Mouse (Mus musculus): ENCODE results near the gene Acox3.
"Not testable (repeated sequence)": the region's sequence is repeated elsewhere in the genome, so short reads cannot be mapped to it uniquely, and the experiment has no call there.

Gene Acox3

GRCm38 (mm10) chr5:35576409-35577020, 6.3 kb upstream of the Acox3 start:
- no peak for DNase-seq (ENCODE audit: low spot score)

GRCm38 (mm10) chr5:35578411-35578810, 4.4 kb upstream of the Acox3 start:
- DNase-seq (ENCODE audit: low spot score): no peak

GRCm38 (mm10) chr5:35579247-35579893, 3.5 kb upstream of the Acox3 start:
- no peak for DNase-seq (ENCODE audit: low spot score)

- DNase-seq (ENCODE audit: low spot score): no peak
Measured at GRCm38 (mm10) chr5:35580156-35580922, 2.5 kb upstream of the Acox3 start.

DNA sequence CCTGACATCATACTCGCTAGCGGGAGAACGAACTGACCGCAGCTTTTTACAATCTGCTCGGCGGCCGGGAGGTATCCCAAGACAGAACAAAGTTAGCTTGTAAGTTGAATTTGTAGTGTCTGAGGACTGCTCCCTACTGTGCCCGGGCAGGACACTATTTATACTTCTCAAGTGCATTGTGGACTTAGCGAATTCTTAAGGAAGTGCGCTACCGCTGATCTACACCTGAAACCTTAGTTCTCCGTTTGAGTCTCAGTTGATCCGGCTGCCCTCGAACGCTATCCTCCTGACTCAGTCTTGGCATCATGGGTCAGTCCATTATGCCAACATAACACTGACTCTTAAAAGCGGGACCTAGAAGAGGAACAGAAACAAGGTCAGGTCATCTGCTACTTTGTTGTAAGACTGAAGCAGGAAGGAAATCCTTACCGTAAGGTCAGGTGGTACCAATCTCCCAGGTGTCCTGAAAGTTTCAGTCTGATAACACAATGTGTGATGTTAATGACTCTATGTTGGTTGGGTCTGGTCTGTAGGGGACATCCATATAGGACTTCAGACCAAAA, 462 bp downstream of the Acox3 start:
- no peak for DNase-seq (ENCODE audit: low spot score)

DNA sequence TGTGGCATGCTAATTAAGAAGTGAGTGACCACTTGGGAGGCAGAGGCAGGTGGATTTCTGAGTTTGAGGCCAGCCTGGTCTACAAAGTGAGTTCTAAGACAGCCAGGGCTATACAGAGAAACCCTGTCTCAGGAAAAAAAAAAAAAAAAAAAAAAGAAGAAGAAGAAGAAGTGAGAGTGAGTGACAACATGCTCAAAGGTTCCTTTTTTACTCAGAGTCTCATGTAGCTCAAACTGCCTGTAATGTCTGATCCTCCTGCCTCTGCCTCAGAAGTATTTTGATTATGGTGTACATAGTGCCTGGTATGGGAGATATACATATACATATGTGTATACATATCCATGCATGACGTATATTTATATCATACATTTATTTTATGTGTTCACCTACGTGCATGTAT, 1.4 kb downstream of the Acox3 start:
- not testable (repeated sequence) for DNase-seq (ENCODE audit: low spot score)

DNA sequence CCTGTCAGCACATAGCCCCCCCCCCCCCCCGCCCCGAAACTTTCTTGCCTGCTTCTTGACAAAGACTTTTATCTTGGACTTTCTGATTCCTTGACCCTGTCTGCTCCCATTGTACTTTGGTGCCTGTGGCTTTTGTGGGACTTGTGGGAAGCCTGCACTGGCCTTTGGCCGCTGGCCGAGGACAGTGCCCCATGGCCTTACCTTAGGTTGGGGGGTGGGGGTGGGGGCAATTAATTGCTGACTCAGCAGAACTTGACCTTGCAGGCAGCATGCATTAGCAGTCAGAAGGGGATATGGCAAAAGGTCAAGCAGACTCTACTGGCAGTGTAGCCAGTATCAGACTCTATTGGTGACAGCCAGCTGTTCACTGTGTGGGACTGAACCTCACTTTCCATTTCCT, 8.7 kb downstream of the Acox3 start:
- DNase-seq (ENCODE audit: low spot score): no peak

GRCm38 (mm10) chr5:35592081-35592736, 9.4 kb downstream of the Acox3 start:
- DNase-seq (ENCODE audit: low spot score): no peak

- no peak for DNase-seq (ENCODE audit: low spot score)
Measured at GRCm38 (mm10) chr5:35592824-35593223, 10.0 kb downstream of the Acox3 start.

- DNase-seq (ENCODE audit: low spot score): no peak
Measured at GRCm38 (mm10) chr5:35593272-35593671, 10.4 kb downstream of the Acox3 start.

GRCm38 (mm10) chr5:35594768-35595167, 11.9 kb downstream of the Acox3 start:
- no peak for DNase-seq (ENCODE audit: low spot score)

DNA sequence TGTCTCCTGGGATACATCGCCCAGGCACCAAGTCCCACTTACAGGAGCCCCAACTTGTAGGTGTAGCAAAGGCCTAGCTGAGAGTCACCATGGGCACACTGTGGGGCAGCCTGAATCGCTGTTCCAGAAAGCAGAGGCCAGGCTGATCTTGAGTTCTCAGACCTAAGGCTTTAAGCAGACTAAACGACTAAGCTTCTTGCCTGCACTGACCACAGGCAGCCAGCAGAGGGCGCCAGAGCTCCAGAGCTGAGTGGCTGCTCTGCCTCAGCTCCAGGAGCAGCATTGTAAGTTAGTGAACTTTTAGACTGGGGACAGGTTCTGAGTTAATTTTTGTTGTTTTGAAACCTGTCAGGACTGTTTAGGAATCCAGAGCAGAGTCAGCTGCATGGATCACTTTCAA, 12.9 kb downstream of the Acox3 start:
- no peak for DNase-seq (ENCODE audit: low spot score)

GRCm38 (mm10) chr5:35596169-35597160, 13.6 kb downstream of the Acox3 start:
- DNase-seq (ENCODE audit: low spot score): no peak

- DNase-seq (ENCODE audit: low spot score): no peak
Measured at GRCm38 (mm10) chr5:35600233-35600632, 17.4 kb downstream of the Acox3 start.

DNA sequence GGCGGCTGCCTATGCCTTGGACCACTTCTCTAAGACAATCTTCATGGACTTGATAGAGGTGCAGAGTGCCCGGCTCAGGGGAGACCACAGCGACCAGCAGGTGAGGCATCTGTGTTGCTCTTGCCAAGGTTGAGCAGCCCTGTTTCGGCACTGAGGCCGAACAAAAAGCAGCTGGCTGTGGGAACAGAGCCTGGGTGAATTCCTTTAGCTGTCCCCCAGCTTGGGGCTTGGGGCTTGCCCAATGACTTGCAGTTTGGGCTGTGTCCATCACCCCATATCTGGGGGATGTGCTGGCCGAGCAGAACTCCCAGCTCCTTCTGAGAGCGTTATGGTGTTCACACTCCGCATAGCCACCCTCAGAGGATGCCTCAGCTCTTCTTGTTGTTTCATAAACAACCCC, 18.7 kb downstream of the Acox3 start:
- DNase-seq (ENCODE audit: low spot score): no peak

- DNase-seq (ENCODE audit: low spot score): no peak
Measured at GRCm38 (mm10) chr5:35605355-35605754, 22.5 kb downstream of the Acox3 start.

DNA sequence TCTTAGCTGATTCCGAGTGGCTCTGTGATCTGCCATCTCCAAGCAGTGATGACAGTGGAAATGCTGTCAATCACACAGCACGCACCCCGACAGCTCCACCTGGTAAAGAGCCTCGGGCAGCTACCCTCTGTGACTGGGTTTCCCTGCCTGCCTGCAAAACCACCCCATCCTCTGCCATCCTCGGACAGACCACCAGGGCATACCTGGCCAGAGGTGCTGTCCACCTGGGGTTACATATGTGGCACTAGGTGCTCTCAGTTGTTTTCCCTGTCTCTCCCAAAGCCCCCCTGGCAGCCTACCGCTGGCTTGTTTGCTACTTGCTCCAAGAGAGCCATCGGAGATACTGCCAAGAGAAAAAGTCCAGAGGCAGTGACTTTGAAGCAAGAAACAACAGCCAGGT, 24.0 kb downstream of the Acox3 start:
- DNase-seq (ENCODE audit: low spot score): no peak

DNA sequence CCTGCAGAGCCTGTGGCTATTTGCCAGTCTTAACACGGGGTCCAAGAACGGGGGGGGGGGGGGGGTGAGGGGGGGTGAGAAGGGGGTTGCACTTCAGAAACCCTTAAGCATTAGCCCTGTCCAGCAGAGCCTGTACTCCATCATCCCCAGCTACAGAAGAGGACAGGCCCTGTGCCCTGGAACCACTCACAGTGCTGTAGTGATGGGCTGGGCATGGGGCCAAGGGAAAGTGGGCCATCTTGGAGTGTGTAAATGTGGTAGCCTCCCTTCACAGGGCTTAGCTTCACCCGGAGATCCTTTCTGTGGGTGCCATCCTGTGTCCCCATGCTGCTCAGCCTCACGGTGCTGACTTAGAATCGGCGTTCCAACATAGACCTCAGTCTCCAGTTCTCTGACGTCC, 24.9 kb downstream of the Acox3 start:
- no peak for DNase-seq (ENCODE audit: low spot score)

- DNase-seq (ENCODE audit: low spot score): no peak
Measured at GRCm38 (mm10) chr5:35608559-35608958, 25.7 kb downstream of the Acox3 start.

DNA sequence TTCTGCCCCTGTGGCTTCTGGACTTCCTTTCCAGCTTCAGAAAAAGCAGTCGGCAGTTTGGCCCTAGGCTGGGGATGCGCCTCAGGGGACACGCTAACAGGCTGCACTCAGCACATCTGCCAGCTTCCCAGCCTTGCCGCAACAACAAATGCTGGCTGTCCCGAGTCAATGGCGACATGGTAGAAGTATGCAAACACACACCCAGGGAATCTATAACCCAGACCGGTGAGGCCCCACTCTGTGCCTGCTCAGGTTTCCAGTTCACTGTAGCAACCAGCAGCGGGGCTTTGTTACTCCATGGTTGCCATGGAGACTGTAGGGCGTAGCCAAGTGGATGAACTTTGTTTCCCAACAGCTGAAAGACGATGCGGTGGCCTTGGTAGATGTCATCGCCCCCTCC, 26.5 kb downstream of the Acox3 start:
- DNase-seq (ENCODE audit: low spot score): no peak

GRCm38 (mm10) chr5:35609971-35610370, 27.1 kb downstream of the Acox3 start:
- DNase-seq (ENCODE audit: low spot score): no peak

Measured in urinary bladder, postnatal 10 days (tissue).